Mouse (Mus musculus): ENCODE data around the gene Ret. TPM values are rescaled to one million over a fixed set of nuclear protein-coding genes. Genes with fewer than 3 reads are reported as not detected.

Ret gene
- total RNA-seq, 2 experiments from 2014 or later: 3.0 to 3.4 TPM

GRCm38 (mm10) chr6:118179316-118180084 is 18.0 kb downstream of the Ret start:
- peak; percentile 65 to 72 for DNase-seq (ENCODE audit: extremely low spot score in 1 of 2, low spot score in 1 of 2)

GRCm38 (mm10) chr6:118173975-118174328 is 23.6 kb downstream of the Ret start:
- no peak for DNase-seq (ENCODE audit: extremely low spot score in 1 of 2, low spot score in 1 of 2)

- no peak for DNase-seq (ENCODE audit: extremely low spot score in 1 of 2, low spot score in 1 of 2)
Observed at GRCm38 (mm10) chr6:118173251-118173974, 24.1 kb downstream of the Ret start.

- no peak for DNase-seq (ENCODE audit: extremely low spot score in 1 of 2, low spot score in 1 of 2)
Observed at GRCm38 (mm10) chr6:118171386-118171785, 26.1 kb downstream of the Ret start.

GRCm38 (mm10) chr6:118168106-118168505 is 29.4 kb downstream of the Ret start:
- DNase-seq (ENCODE audit: extremely low spot score in 1 of 2, low spot score in 1 of 2): no peak

- DNase-seq (ENCODE audit: extremely low spot score in 1 of 2, low spot score in 1 of 2): no peak
Observed at GRCm38 (mm10) chr6:118167013-118167412, 30.5 kb downstream of the Ret start.

- no peak for DNase-seq (ENCODE audit: extremely low spot score in 1 of 2, low spot score in 1 of 2)
Observed at GRCm38 (mm10) chr6:118165516-118165915, 32.0 kb downstream of the Ret start.

- no peak for DNase-seq (ENCODE audit: extremely low spot score in 1 of 2, low spot score in 1 of 2)
Observed at GRCm38 (mm10) chr6:118164691-118165090, 32.8 kb downstream of the Ret start.

GRCm38 (mm10) chr6:118163086-118163485 is 34.4 kb downstream of the Ret start:
- no peak for DNase-seq (ENCODE audit: extremely low spot score in 1 of 2, low spot score in 1 of 2)

- no peak for DNase-seq (ENCODE audit: extremely low spot score in 1 of 2, low spot score in 1 of 2)
Observed at GRCm38 (mm10) chr6:118162457-118163082, 34.9 kb downstream of the Ret start.

- no peak for DNase-seq (ENCODE audit: extremely low spot score in 1 of 2, low spot score in 1 of 2)
Observed at GRCm38 (mm10) chr6:118153091-118153490, 44.4 kb downstream of the Ret start.

GRCm38 (mm10) chr6:118150988-118151387 is 46.5 kb downstream of the Ret start:
- no peak for DNase-seq (ENCODE audit: extremely low spot score in 1 of 2, low spot score in 1 of 2)

GRCm38 (mm10) chr6:118150538-118150937 is 47.0 kb downstream of the Ret start:
- no peak for DNase-seq (ENCODE audit: extremely low spot score in 1 of 2, low spot score in 1 of 2)

- DNase-seq (ENCODE audit: extremely low spot score in 1 of 2, low spot score in 1 of 2): no peak
Observed at GRCm38 (mm10) chr6:118150128-118150527, 47.4 kb downstream of the Ret start.

GRCm38 (mm10) chr6:118140961-118141360 is 56.6 kb downstream of the Ret start:
- no peak for DNase-seq (ENCODE audit: extremely low spot score in 1 of 2, low spot score in 1 of 2)

GRCm38 (mm10) chr6:118138731-118139709 is 58.5 kb downstream of the Ret start, which contains the start of gene Csgalnact2:
Csgalnact2 (minus strand) TSS chr6:118139140.
- peak; percentile 79 to 84 for DNase-seq (ENCODE audit: extremely low spot score in 1 of 2, low spot score in 1 of 2)

- DNase-seq (ENCODE audit: extremely low spot score in 1 of 2, low spot score in 1 of 2): no peak
Observed at GRCm38 (mm10) chr6:118137148-118137547, 60.4 kb downstream of the Ret start.

GRCm38 (mm10) chr6:118134461-118134860 is 63.1 kb downstream of the Ret start:
- DNase-seq (ENCODE audit: extremely low spot score in 1 of 2, low spot score in 1 of 2): no peak

GRCm38 (mm10) chr6:118130022-118130421 is 67.5 kb downstream of the Ret start:
- no peak for DNase-seq (ENCODE audit: extremely low spot score in 1 of 2, low spot score in 1 of 2)

GRCm38 (mm10) chr6:118127827-118128487 is 69.6 kb downstream of the Ret start:
- no peak for DNase-seq (ENCODE audit: extremely low spot score in 1 of 2, low spot score in 1 of 2)

Measured in layer of hippocampus, postnatal 25 days (tissue).